Mouse (Mus musculus): ENCODE measurements at regions not wholly inside any gene's neighbourhood (a gene's known extent, or its start where the extent isn't known, plus 50 kb on each side); places are given as distances from the start of the nearest gene placed in this dataset.

- DNase-seq (ENCODE audit: low read depth, low spot score), result no peak
Observed at GRCm38 (mm10) chr15:87365712-87366361, 178.3 kb upstream of the Fam19a5 start.

GRCm38 (mm10) chr15:87367381-87367780 lies 176.7 kb upstream of the Fam19a5 start:
- DNase-seq (ENCODE audit: low read depth, low spot score), result no peak

GRCm38 (mm10) chr15:87369381-87369780 lies 174.7 kb upstream of the Fam19a5 start:
- no peak for DNase-seq (ENCODE audit: low read depth, low spot score)

- no peak for DNase-seq (ENCODE audit: low read depth, low spot score)
Observed at GRCm38 (mm10) chr15:87369836-87370235, 174.3 kb upstream of the Fam19a5 start.

GRCm38 (mm10) chr15:87370761-87371160 lies 173.3 kb upstream of the Fam19a5 start:
- DNase-seq (ENCODE audit: low read depth, low spot score), result no peak

- no peak for DNase-seq (ENCODE audit: low read depth, low spot score)
Observed at GRCm38 (mm10) chr15:87374670-87375069, 169.4 kb upstream of the Fam19a5 start.

- DNase-seq (ENCODE audit: low read depth, low spot score), result no peak
Observed at GRCm38 (mm10) chr15:87375596-87376194, 168.4 kb upstream of the Fam19a5 start.

GRCm38 (mm10) chr15:87383551-87384265 lies 160.4 kb upstream of the Fam19a5 start:
- DNase-seq (ENCODE audit: low read depth, low spot score), result no peak

GRCm38 (mm10) chr15:87384279-87385066 lies 159.6 kb upstream of the Fam19a5 start:
- DNase-seq (ENCODE audit: low read depth, low spot score), result no peak

GRCm38 (mm10) chr15:87386513-87386983 lies 157.6 kb upstream of the Fam19a5 start:
- DNase-seq (ENCODE audit: low read depth, low spot score), result no peak

GRCm38 (mm10) chr15:87391395-87391794 lies 152.7 kb upstream of the Fam19a5 start:
- no peak for DNase-seq (ENCODE audit: low read depth, low spot score)

- no peak for DNase-seq (ENCODE audit: low read depth, low spot score)
Observed at GRCm38 (mm10) chr15:87398396-87398795, 145.7 kb upstream of the Fam19a5 start.

GRCm38 (mm10) chr15:87405689-87406088 lies 138.4 kb upstream of the Fam19a5 start:
- no peak for DNase-seq (ENCODE audit: low read depth, low spot score)

- DNase-seq (ENCODE audit: low read depth, low spot score), result no peak
Observed at GRCm38 (mm10) chr15:87411978-87412377, 132.1 kb upstream of the Fam19a5 start.

GRCm38 (mm10) chr15:87415996-87416395 lies 128.1 kb upstream of the Fam19a5 start:
- DNase-seq (ENCODE audit: low read depth, low spot score), result no peak

GRCm38 (mm10) chr15:87421743-87422142 lies 122.4 kb upstream of the Fam19a5 start:
- DNase-seq (ENCODE audit: low read depth, low spot score), result no peak

GRCm38 (mm10) chr15:87433306-87433705 lies 110.8 kb upstream of the Fam19a5 start:
- no peak for DNase-seq (ENCODE audit: low read depth, low spot score)

- DNase-seq (ENCODE audit: low read depth, low spot score), result no peak
Observed at GRCm38 (mm10) chr15:87433901-87434300, 110.2 kb upstream of the Fam19a5 start.

GRCm38 (mm10) chr15:87435566-87435965 lies 108.5 kb upstream of the Fam19a5 start:
- no peak for DNase-seq (ENCODE audit: low read depth, low spot score)

- DNase-seq (ENCODE audit: low read depth, low spot score), result no peak
Observed at GRCm38 (mm10) chr15:87437611-87438010, 106.5 kb upstream of the Fam19a5 start.

- no peak for DNase-seq (ENCODE audit: low read depth, low spot score)
Observed at GRCm38 (mm10) chr15:87458932-87459331, 85.2 kb upstream of the Fam19a5 start.

GRCm38 (mm10) chr15:87476247-87476646 lies 67.9 kb upstream of the Fam19a5 start:
- DNase-seq (ENCODE audit: low read depth, low spot score), result no peak
